Comparison of ENCODE assay signal across 26 mouse cellular contexts in the genomic region with DNA sequence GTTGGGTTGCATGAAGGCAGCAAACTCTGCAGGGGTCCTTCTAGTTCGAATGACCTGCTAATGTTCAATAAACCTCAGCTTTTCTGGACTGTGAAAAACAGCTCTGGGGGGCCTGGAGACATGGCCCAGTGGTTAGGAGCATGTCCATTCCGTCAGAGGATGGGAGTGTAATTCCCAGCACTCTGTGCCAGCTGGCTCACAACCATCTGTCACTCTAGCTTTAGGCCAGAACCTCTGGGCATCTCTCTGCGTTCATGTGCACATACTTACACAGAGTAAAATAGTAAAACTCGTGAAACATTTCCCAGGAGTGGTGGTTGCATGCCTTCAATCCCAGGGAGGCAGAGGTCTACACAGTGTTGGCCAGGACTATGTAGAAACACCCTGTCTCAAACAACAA.
DNase-seq lines count a peak whose midpoint lies in the region; ATAC-seq and TF ChIP-seq lines count a peak whose summit lies in the region.
"Had no signal": no experiment of that assay in that cellular context is flagged by ENCODE, and none has a peak within 500 bp of the region (broad histone marks: within the 10 kb centered on the region; RNA-seq: fewer than 3 reads in every experiment).

No protein-coding gene starts in this region.

- no peaks in the 10 kb centered on the region for H3K27me3 ChIP-seq in hindbrain, postnatal 0 days (ENCODE audit: insufficient read depth, low read length)
- no peaks in the 10 kb centered on the region for H3K27me3 ChIP-seq in hindbrain, embryonic 14.5 days (ENCODE audit: control insufficient read depth, insufficient read depth, low read length)
- H3K27me3 ChIP-seq in midbrain, embryonic 14.5 days (ENCODE audit: control insufficient read depth, insufficient read depth, low read length), result no peaks in the 10 kb centered on the region
- H3K27me3 ChIP-seq in midbrain, embryonic 15.5 days (replicated peaks), result no peaks in the 10 kb centered on the region
- H3K27me3 ChIP-seq: embryonic facial prominence, embryonic 15.5 days; heart, embryonic 13.5 days; hindbrain, embryonic 13.5 days; liver, embryonic 15.5 days; lung, embryonic 15.5 days; neural tube, embryonic 12.5 days had no signal

- H3K9me3 ChIP-seq in hindbrain, postnatal 0 days (ENCODE audit: low read length), result no peaks in the 10 kb centered on the region
- no peaks in the 10 kb centered on the region for H3K9me3 ChIP-seq in hindbrain, embryonic 14.5 days (ENCODE audit: control insufficient read depth, low read length)
- no peaks in the 10 kb centered on the region for H3K9me3 ChIP-seq in midbrain, embryonic 14.5 days (ENCODE audit: control insufficient read depth, low read length)
- H3K9me3 ChIP-seq in midbrain, embryonic 15.5 days, result no peaks in the 10 kb centered on the region
- H3K9me3 ChIP-seq: embryonic facial prominence, embryonic 15.5 days; heart, embryonic 13.5 days; hindbrain, embryonic 13.5 days; limb, embryonic 10.5 days; liver, embryonic 15.5 days; lung, embryonic 15.5 days; neural tube, embryonic 12.5 days had no signal

- H3K9ac ChIP-seq in hindbrain, postnatal 0 days (replicated peaks; ENCODE audit: low read length), result no peak overlapping the region
- H3K9ac ChIP-seq in hindbrain, embryonic 14.5 days, result no peak overlapping the region
- H3K9ac ChIP-seq in midbrain, embryonic 14.5 days (replicated peaks; ENCODE audit: low read length), result no peak overlapping the region
- no peak overlapping the region for H3K9ac ChIP-seq in midbrain, embryonic 15.5 days
- H3K9ac ChIP-seq: embryonic facial prominence, embryonic 15.5 days; forebrain, postnatal 0 days; heart, embryonic 13.5 days; hindbrain, embryonic 13.5 days; liver, embryonic 15.5 days; lung, embryonic 15.5 days; neural tube, embryonic 12.5 days had no signal

- peak; percentile 53 for ATAC-seq in hindbrain, postnatal 0 days
- ATAC-seq in hindbrain, embryonic 14.5 days (ENCODE audit: low FRiP score), result no peak; the same call in 1 of the 2 replicates
- ATAC-seq in midbrain, embryonic 14.5 days (ENCODE audit: low FRiP score, low TSS enrichment), result no peak
- no peak for ATAC-seq in midbrain, embryonic 15.5 days (replicated peaks)
- no peak for ATAC-seq in megakaryocyte, adult 5-6 weeks (ENCODE audit: poor library complexity, severe bottlenecking)
- ATAC-seq: forebrain, postnatal 0 days had no signal

- H3K4me3 ChIP-seq in hindbrain, postnatal 0 days (ENCODE audit: low read length), result no peak overlapping the region
- no peak overlapping the region for H3K4me3 ChIP-seq in hindbrain, embryonic 14.5 days (replicated peaks; ENCODE audit: low read length)
- H3K4me3 ChIP-seq in midbrain, embryonic 14.5 days (replicated peaks; ENCODE audit: low read depth, low read length), result no peak overlapping the region
- no peak overlapping the region for H3K4me3 ChIP-seq in midbrain, embryonic 15.5 days
- H3K4me3 ChIP-seq: embryonic facial prominence, embryonic 15.5 days; heart, embryonic 13.5 days; hindbrain, embryonic 13.5 days; layer of hippocampus, adult 2 months; limb, embryonic 10.5 days; liver, embryonic 15.5 days; lung, embryonic 15.5 days; neural tube, embryonic 12.5 days had no signal

- no peak overlapping the region for H3K4me2 ChIP-seq in hindbrain, postnatal 0 days (ENCODE audit: low read depth, low read length)
- H3K4me2 ChIP-seq in hindbrain, embryonic 14.5 days (replicated peaks), result no peak overlapping the region
- H3K4me2 ChIP-seq in midbrain, embryonic 14.5 days (ENCODE audit: low read length), result no peak overlapping the region
- no peak overlapping the region for H3K4me2 ChIP-seq in midbrain, embryonic 15.5 days
- H3K4me2 ChIP-seq: embryonic facial prominence, embryonic 15.5 days; heart, embryonic 13.5 days; hindbrain, embryonic 13.5 days; liver, embryonic 15.5 days; lung, embryonic 15.5 days; neural tube, embryonic 12.5 days had no signal

- TF ChIP-seq CTCF in hindbrain, postnatal 0 days (IDR thresholded peaks at IDR 0.05; ENCODE audit: low read depth), result no peak

- 22% methylated on average over 4 of the region's 4 CpGs for WGBS in hindbrain, postnatal 0 days
- 48% methylated on average over 4 of the region's 4 CpGs for WGBS in hindbrain, embryonic 14.5 days
- WGBS in midbrain, embryonic 14.5 days, result 54% methylated on average over 4 of the region's 4 CpGs
- 55% methylated on average over 4 of the region's 4 CpGs for WGBS in midbrain, embryonic 15.5 days

- no peaks in the 10 kb centered on the region for H3K36me3 ChIP-seq in hindbrain, postnatal 0 days (ENCODE audit: insufficient read depth, low read length)
- no peaks in the 10 kb centered on the region for H3K36me3 ChIP-seq in hindbrain, embryonic 14.5 days (replicated peaks; ENCODE audit: control insufficient read depth, insufficient read depth)
- H3K36me3 ChIP-seq in midbrain, embryonic 14.5 days (ENCODE audit: control insufficient read depth, insufficient read depth, low read length), result no peaks in the 10 kb centered on the region
- no peaks in the 10 kb centered on the region for H3K36me3 ChIP-seq in midbrain, embryonic 15.5 days (replicated peaks)
- H3K36me3 ChIP-seq: embryonic facial prominence, embryonic 15.5 days; heart, embryonic 13.5 days; hindbrain, embryonic 13.5 days; limb, embryonic 10.5 days; liver, embryonic 15.5 days; lung, embryonic 15.5 days; neural tube, embryonic 12.5 days had no signal

- H3K27ac ChIP-seq in hindbrain, postnatal 0 days, result no peak overlapping the region
- H3K27ac ChIP-seq in hindbrain, embryonic 14.5 days, result no peak overlapping the region
- H3K27ac ChIP-seq in midbrain, embryonic 14.5 days (replicated peaks; ENCODE audit: low read depth, low read length), result no peak overlapping the region
- H3K27ac ChIP-seq in midbrain, embryonic 15.5 days, result no peak overlapping the region
- H3K27ac ChIP-seq: embryonic facial prominence, embryonic 15.5 days; heart, embryonic 13.5 days; hindbrain, embryonic 13.5 days; kidney, postnatal 0 days; layer of hippocampus, adult 2 months; limb, embryonic 10.5 days; liver, embryonic 15.5 days; lung, embryonic 15.5 days; neural tube, embryonic 12.5 days had no signal

- DNase-seq in cerebellum, postnatal 10 days, result peak; percentile 35 to 40
- DNase-seq in cerebellum, postnatal 4 days (ENCODE audit: low spot score in 2 of 2), result no peak
- DNase-seq in hindbrain, postnatal 0 days (ENCODE audit: low spot score), result peak; percentile 46
- DNase-seq in hindbrain, embryonic 14.5 days (ENCODE audit: low spot score), result no peak
- DNase-seq in midbrain, embryonic 14.5 days, result peak; percentile 41
- DNase-seq: adrenal gland, postnatal 36 days; cerebellum, adult 11 months; embryo, embryonic 11 days; forebrain, postnatal 0 days; gastrocnemius, postnatal 14 days; heart, adult 18-20 months; liver; lung, postnatal 36 days; retina, postnatal 1 day; thymus, postnatal 14 days had no signal

- H3K4me1 ChIP-seq in hindbrain, postnatal 0 days (ENCODE audit: insufficient read depth, low read length), result peaks cover 5% of the 10 kb centered on the region; the same call in 1 of the 2 replicates
- H3K4me1 ChIP-seq in hindbrain, embryonic 14.5 days (replicated peaks; ENCODE audit: control insufficient read depth, insufficient read depth, low read length), result peaks cover 9% of the 10 kb centered on the region; the same call in 1 of the 2 replicates
- no peaks in the 10 kb centered on the region for H3K4me1 ChIP-seq in midbrain, embryonic 14.5 days (ENCODE audit: control insufficient read depth, insufficient read depth, low read length)
- H3K4me1 ChIP-seq in midbrain, embryonic 15.5 days, result no peaks in the 10 kb centered on the region
- H3K4me1 ChIP-seq: embryonic facial prominence, embryonic 15.5 days; liver, embryonic 15.5 days; lung, embryonic 15.5 days; neural tube, embryonic 12.5 days had no signal

Comparison
In these comparisons a context has a peak if more than half of its experiments do, and no peak if none do; other contexts are left out.
1. DNase-seq: peak in cerebellum, postnatal 10 days (2 of 2), hindbrain, postnatal 0 days (single experiment) and midbrain, embryonic 14.5 days (single experiment); none in cerebellum, postnatal 4 days (0 of 2) and hindbrain, embryonic 14.5 days (single experiment).